Mouse (Mus musculus): ENCODE results near the gene Sorbs2. TPM values are rescaled to one million over a fixed set of nuclear protein-coding genes. Genes with fewer than 3 reads are reported as not detected.
A peak's percentile ranks its signal among the peaks of the same experiment; 100 is the strongest.

Sorbs2 gene
- polyA plus RNA-seq, 1 experiment from 2014 or later, result 476 TPM

GRCm38 (mm10) chr8:45766138-45766537 is 258.6 kb downstream of the Sorbs2 start:
- ATAC-seq (ENCODE audit: insufficient number of reproducible peaks, insufficient read depth, low FRiP score, low read depth), result no peak
- H3K4me3 ChIP-seq (ENCODE audit: control insufficient read depth in 1 of 2, insufficient read depth in 1 of 2, low read depth in 1 of 2, low read length in 2 of 2), result no peak overlapping the region
- peak overlapping the region; percentile 53 to 56 for H3K27ac ChIP-seq (replicated peaks in 1 of 2; ENCODE audit: control insufficient read depth in 1 of 2, insufficient read depth in 1 of 2, low read depth in 2 of 2, low read length in 2 of 2)
- H3K36me3 ChIP-seq (ENCODE audit: control insufficient read depth, insufficient read depth, low read length), result peaks cover 84% of the 10 kb centered on the region
- H3K4me2 ChIP-seq (ENCODE audit: low read length), result no peak overlapping the region
- whole genome bisulfite sequencing, result 57% methylated on average over 11 of the region's 11 CpGs
- no peaks in the 10 kb centered on the region for H3K27me3 ChIP-seq (ENCODE audit: control insufficient read depth, insufficient read depth, low read length)
- H3K9ac ChIP-seq (ENCODE audit: low read length), result no peak overlapping the region
- no peaks in the 10 kb centered on the region for H3K9me3 ChIP-seq (ENCODE audit: control insufficient read depth, low read length)
- peaks cover 7 to 24% of the 10 kb centered on the region in 2 experiments for H3K4me1 ChIP-seq (ENCODE audit: control insufficient read depth in 2 of 2, insufficient read depth in 2 of 2, low read length in 2 of 2)

DNA sequence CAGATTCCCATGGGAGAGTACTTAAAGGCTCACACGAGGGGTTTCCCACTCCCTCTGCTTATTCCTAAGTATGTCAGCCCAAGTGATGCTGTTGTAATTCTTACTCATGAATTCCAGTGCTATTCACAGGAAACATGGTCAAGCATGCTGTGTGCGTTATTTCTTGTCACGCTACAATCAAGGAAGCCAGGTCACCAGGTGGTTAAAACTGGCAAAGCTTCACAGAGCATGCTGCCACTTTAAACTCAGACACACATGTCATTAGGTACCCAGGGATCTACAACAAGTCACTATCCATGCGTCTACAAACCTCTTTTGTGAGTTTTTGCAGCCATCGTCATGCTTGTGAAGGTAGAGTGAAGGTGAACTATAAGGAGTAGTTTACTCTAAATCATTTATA is 267.3 kb downstream of the Sorbs2 start:
- H3K4me3 ChIP-seq (ENCODE audit: control insufficient read depth in 1 of 2, insufficient read depth in 1 of 2, low read depth in 1 of 2, low read length in 2 of 2), result no peak overlapping the region

GRCm38 (mm10) chr8:45775481-45775880 is 267.9 kb downstream of the Sorbs2 start:
- Histone ChIP-seq H3K9ac (ENCODE audit: low read length) (no peak overlapping the region), H3K4me3 (ENCODE audit: control insufficient read depth in 1 of 2, insufficient read depth in 1 of 2, low read depth in 1 of 2, low read length in 2 of 2) (no peak overlapping the region), H3K27me3 (ENCODE audit: control insufficient read depth, insufficient read depth, low read length) (no peaks in the 10 kb centered on the region), H3K4me1 (ENCODE audit: control insufficient read depth in 2 of 2, insufficient read depth in 2 of 2, low read length in 2 of 2) (no peaks in the 10 kb centered on the region), H3K36me3 (ENCODE audit: control insufficient read depth, insufficient read depth, low read length) (peaks cover 100% of the 10 kb centered on the region), H3K4me2 (ENCODE audit: low read length) (no peak overlapping the region), H3K9me3 (ENCODE audit: control insufficient read depth, low read length) (no peaks in the 10 kb centered on the region), H3K27ac (replicated peaks in 1 of 2; ENCODE audit: control insufficient read depth in 1 of 2, insufficient read depth in 1 of 2, low read depth in 2 of 2, low read length in 2 of 2) (no peak overlapping the region)
- 91% methylated on average over 7 of the region's 7 CpGs for WGBS
- no peak for ATAC-seq (ENCODE audit: insufficient number of reproducible peaks, insufficient read depth, low FRiP score, low read depth)

More for the DNA sequence above, 267.3 kb downstream of the Sorbs2 start:
- no peak overlapping the region for H3K27ac ChIP-seq (replicated peaks in 1 of 2; ENCODE audit: control insufficient read depth in 1 of 2, insufficient read depth in 1 of 2, low read depth in 2 of 2, low read length in 2 of 2)
- ATAC-seq (ENCODE audit: insufficient number of reproducible peaks, insufficient read depth, low FRiP score, low read depth), result no peak
- 76% methylated on average over 5 of the region's 5 CpGs for WGBS
- no peak overlapping the region for H3K4me2 ChIP-seq (ENCODE audit: low read length)
- no peak overlapping the region for H3K9ac ChIP-seq (ENCODE audit: low read length)
- H3K36me3 ChIP-seq (ENCODE audit: control insufficient read depth, insufficient read depth, low read length), result peaks cover 100% of the 10 kb centered on the region
- no peaks in the 10 kb centered on the region for H3K27me3 ChIP-seq (ENCODE audit: control insufficient read depth, insufficient read depth, low read length)
- H3K9me3 ChIP-seq (ENCODE audit: control insufficient read depth, low read length), result no peaks in the 10 kb centered on the region
- H3K4me1 ChIP-seq (ENCODE audit: control insufficient read depth in 2 of 2, insufficient read depth in 2 of 2, low read length in 2 of 2), result no peaks in the 10 kb centered on the region

DNA sequence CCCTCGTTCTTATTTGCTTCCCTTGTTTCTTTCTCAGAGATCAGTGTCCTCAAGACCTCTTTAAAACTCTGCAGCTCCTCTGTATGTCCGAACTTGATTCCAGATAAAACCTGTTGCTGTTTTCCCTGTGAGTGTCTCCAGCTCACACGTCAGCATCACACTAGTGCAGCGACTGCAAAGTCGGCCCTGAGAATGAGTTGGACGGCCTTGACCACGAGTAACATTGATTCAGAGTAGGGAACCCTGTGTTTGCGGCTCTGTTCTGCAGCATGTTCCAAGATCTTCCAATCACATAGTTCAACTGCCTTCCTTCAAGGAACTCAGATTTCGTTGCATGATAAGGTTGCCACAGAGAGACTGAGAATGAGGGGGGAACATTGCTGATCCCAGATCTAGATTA is 268.8 kb downstream of the Sorbs2 start:
- whole genome bisulfite sequencing, result 78% methylated on average over 9 of the region's 9 CpGs

GRCm38 (mm10) chr8:45776977-45777376 is 269.4 kb downstream of the Sorbs2 start:
- ATAC-seq (ENCODE audit: insufficient number of reproducible peaks, insufficient read depth, low FRiP score, low read depth), result no peak
- no peak overlapping the region for H3K9ac ChIP-seq (ENCODE audit: low read length)
- no peak overlapping the region for H3K4me2 ChIP-seq (ENCODE audit: low read length)
- H3K9me3 ChIP-seq (ENCODE audit: control insufficient read depth, low read length), result no peaks in the 10 kb centered on the region
- H3K4me1 ChIP-seq (ENCODE audit: control insufficient read depth in 2 of 2, insufficient read depth in 2 of 2, low read length in 2 of 2), result no peaks in the 10 kb centered on the region
- no peak overlapping the region for H3K4me3 ChIP-seq (ENCODE audit: control insufficient read depth in 1 of 2, insufficient read depth in 1 of 2, low read depth in 1 of 2, low read length in 2 of 2)
- H3K36me3 ChIP-seq (ENCODE audit: control insufficient read depth, insufficient read depth, low read length), result peaks cover 100% of the 10 kb centered on the region
- WGBS, result 95% methylated on average over 7 of the region's 7 CpGs
- H3K27ac ChIP-seq (replicated peaks in 1 of 2; ENCODE audit: control insufficient read depth in 1 of 2, insufficient read depth in 1 of 2, low read depth in 2 of 2, low read length in 2 of 2), result no peak overlapping the region
- H3K27me3 ChIP-seq (ENCODE audit: control insufficient read depth, insufficient read depth, low read length), result no peaks in the 10 kb centered on the region

More for the DNA sequence above, 268.8 kb downstream of the Sorbs2 start:
- Histone ChIP-seq H3K4me1 (ENCODE audit: control insufficient read depth in 2 of 2, insufficient read depth in 2 of 2, low read length in 2 of 2) (no peaks in the 10 kb centered on the region), H3K4me2 (ENCODE audit: low read length) (no peak overlapping the region), H3K36me3 (ENCODE audit: control insufficient read depth, insufficient read depth, low read length) (peaks cover 100% of the 10 kb centered on the region), H3K27me3 (ENCODE audit: control insufficient read depth, insufficient read depth, low read length) (no peaks in the 10 kb centered on the region), H3K4me3 (ENCODE audit: control insufficient read depth in 1 of 2, insufficient read depth in 1 of 2, low read depth in 1 of 2, low read length in 2 of 2) (no peak overlapping the region), H3K9me3 (ENCODE audit: control insufficient read depth, low read length) (no peaks in the 10 kb centered on the region), H3K27ac (replicated peaks in 1 of 2; ENCODE audit: control insufficient read depth in 1 of 2, insufficient read depth in 1 of 2, low read depth in 2 of 2, low read length in 2 of 2) (no peak overlapping the region), H3K9ac (ENCODE audit: low read length) (no peak overlapping the region)
- no peak for ATAC-seq (ENCODE audit: insufficient number of reproducible peaks, insufficient read depth, low FRiP score, low read depth)

- H3K9ac ChIP-seq (ENCODE audit: low read length), result no peak overlapping the region
Observed at GRCm38 (mm10) chr8:45780585-45780984, 273.0 kb downstream of the Sorbs2 start.

GRCm38 (mm10) chr8:45788610-45789009 is 281.0 kb downstream of the Sorbs2 start:
- Histone ChIP-seq H3K4me3 (ENCODE audit: control insufficient read depth in 1 of 2, insufficient read depth in 1 of 2, low read depth in 1 of 2, low read length in 2 of 2) (no peak overlapping the region), H3K9ac (ENCODE audit: low read length) (no peak overlapping the region), H3K27me3 (ENCODE audit: control insufficient read depth, insufficient read depth, low read length) (no peaks in the 10 kb centered on the region), H3K27ac (replicated peaks in 1 of 2; ENCODE audit: control insufficient read depth in 1 of 2, insufficient read depth in 1 of 2, low read depth in 2 of 2, low read length in 2 of 2) (no peak overlapping the region), H3K36me3 (ENCODE audit: control insufficient read depth, insufficient read depth, low read length) (peaks cover 87% of the 10 kb centered on the region), H3K9me3 (ENCODE audit: control insufficient read depth, low read length) (no peaks in the 10 kb centered on the region), H3K4me2 (ENCODE audit: low read length) (no peak overlapping the region), H3K4me1 (ENCODE audit: control insufficient read depth in 2 of 2, insufficient read depth in 2 of 2, low read length in 2 of 2) (no peaks in the 10 kb centered on the region)
- ATAC-seq (ENCODE audit: insufficient number of reproducible peaks, insufficient read depth, low FRiP score, low read depth), result no peak
- WGBS, result 78% methylated on average over 3 of the region's 3 CpGs

More at GRCm38 (mm10) chr8:45780585-45780984, 273.0 kb downstream of the Sorbs2 start:
- Histone ChIP-seq H3K4me1 (ENCODE audit: control insufficient read depth in 2 of 2, insufficient read depth in 2 of 2, low read length in 2 of 2) (no peaks in the 10 kb centered on the region), H3K4me3 (ENCODE audit: control insufficient read depth in 1 of 2, insufficient read depth in 1 of 2, low read depth in 1 of 2, low read length in 2 of 2) (no peak overlapping the region), H3K36me3 (ENCODE audit: control insufficient read depth, insufficient read depth, low read length) (peaks cover 98% of the 10 kb centered on the region), H3K4me2 (ENCODE audit: low read length) (no peak overlapping the region), H3K9me3 (ENCODE audit: control insufficient read depth, low read length) (no peaks in the 10 kb centered on the region), H3K27me3 (ENCODE audit: control insufficient read depth, insufficient read depth, low read length) (no peaks in the 10 kb centered on the region), H3K27ac (replicated peaks in 1 of 2; ENCODE audit: control insufficient read depth in 1 of 2, insufficient read depth in 1 of 2, low read depth in 2 of 2, low read length in 2 of 2) (no peak overlapping the region)
- ATAC-seq (ENCODE audit: insufficient number of reproducible peaks, insufficient read depth, low FRiP score, low read depth), result no peak
- WGBS, result 46% methylated on average over 4 of the region's 4 CpGs

DNA sequence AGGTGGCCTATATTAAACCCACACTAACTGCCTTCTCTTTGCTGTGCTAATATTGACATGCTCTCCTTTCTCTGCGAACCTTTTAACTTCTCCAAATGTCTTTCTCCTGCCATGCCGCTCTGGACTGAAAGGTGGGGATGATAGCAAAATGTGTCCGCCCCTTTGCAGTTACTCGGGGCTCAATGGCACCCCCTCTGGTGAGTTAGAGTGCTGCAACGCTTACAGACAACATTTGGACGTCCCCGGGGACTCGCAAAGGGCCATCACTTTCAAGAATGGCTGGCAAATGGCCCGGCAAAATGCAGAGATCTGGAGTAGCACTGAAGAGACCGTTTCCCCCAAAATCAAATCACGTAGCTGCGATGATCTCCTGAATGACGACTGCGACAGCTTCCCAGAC is 287.3 kb downstream of the Sorbs2 start:
- H3K36me3 ChIP-seq (ENCODE audit: control insufficient read depth, insufficient read depth, low read length), result peaks cover 79% of the 10 kb centered on the region
- no peak overlapping the region for H3K4me3 ChIP-seq (ENCODE audit: control insufficient read depth in 1 of 2, insufficient read depth in 1 of 2, low read depth in 1 of 2, low read length in 2 of 2)
- no peak overlapping the region for H3K4me2 ChIP-seq (ENCODE audit: low read length)
- H3K9ac ChIP-seq (ENCODE audit: low read length), result no peak overlapping the region
- peaks cover 6 to 7% of the 10 kb centered on the region in 2 experiments; a peak in 3 of 4 replicates for H3K4me1 ChIP-seq (ENCODE audit: control insufficient read depth in 2 of 2, insufficient read depth in 2 of 2, low read length in 2 of 2)
- WGBS, result 80% methylated on average over 14 of the region's 14 CpGs
- ATAC-seq (ENCODE audit: insufficient number of reproducible peaks, insufficient read depth, low FRiP score, low read depth), result no peak
- H3K27me3 ChIP-seq (ENCODE audit: control insufficient read depth, insufficient read depth, low read length), result no peaks in the 10 kb centered on the region
- no peak overlapping the region for H3K27ac ChIP-seq (replicated peaks in 1 of 2; ENCODE audit: control insufficient read depth in 1 of 2, insufficient read depth in 1 of 2, low read depth in 2 of 2, low read length in 2 of 2)
- H3K9me3 ChIP-seq (ENCODE audit: control insufficient read depth, low read length), result no peaks in the 10 kb centered on the region
